Mouse (Mus musculus) bone marrow, adult 2 months (tissue): ENCODE data around the gene Dpp4. TPM values are rescaled to one million over a fixed set of nuclear protein-coding genes. Genes with fewer than 3 reads are reported as not detected.

Experiments used
- H3K27ac ChIP-seq: fragments of 200-500 bp; 2 replicates; pipeline ENCODE4 v1.5.1; 2012; ENCODE audit warnings: low read depth, mild to moderate bottlenecking, control low read depth, inconsistent platforms, low read length; ENCODE audit not compliant: control insufficient read depth, poor library complexity, insufficient read depth
- H3K4me1 ChIP-seq: fragments of 200-500 bp; 2 replicates; pipeline ENCODE4 v1.6.1; 2011; ENCODE audit warnings: low read length; ENCODE audit not compliant: control insufficient read depth, insufficient read depth
- H3K4me3 ChIP-seq: fragments of 200-500 bp; replicated peaks from 2 replicates; pipeline ENCODE3; 2011; ENCODE audit warnings: mild to moderate bottlenecking, low read depth, low read length, control low read depth; ENCODE audit not compliant: control insufficient read depth
- CTCF ChIP-seq: fragments of 200-500 bp; IDR thresholded peaks from 2 replicates; pipeline ENCODE4 v1.5.1; 2011; ENCODE audit warnings: low read length, control low read depth; ENCODE audit not compliant: control insufficient read depth, insufficient read depth
- POLR2A ChIP-seq: fragments of 200-500 bp; IDR thresholded peaks from 2 replicates; pipeline ENCODE4 v1.6.1; 2011; ENCODE audit warnings: low read depth, mild to moderate bottlenecking, control low read depth, low read length, borderline replicate concordance; ENCODE audit not compliant: control insufficient read depth
- WGBS: fragments of 180-500 bp; shearing (Covaris S2); methylation state at CpG from one replicate; pipeline ENCODE4 v1.1.7; 2018; 5-methylcytosine and 5-hydroxymethylcytosine counted together
- polyA plus RNA-seq: library from polyadenylated mRNA; stranded (reverse); fragments of >200 nt; gene quantifications from 2 replicates; pipeline ENCODE4 v1.2.4, GENCODE M21; 2011; ENCODE audit warnings: low replicate concordance; ENCODE audit not compliant: missing spikeins, insufficient read depth, insufficient read length

Gene Dpp4
- polyA plus RNA-seq, 1 experiment = 8.0 TPM

DNA sequence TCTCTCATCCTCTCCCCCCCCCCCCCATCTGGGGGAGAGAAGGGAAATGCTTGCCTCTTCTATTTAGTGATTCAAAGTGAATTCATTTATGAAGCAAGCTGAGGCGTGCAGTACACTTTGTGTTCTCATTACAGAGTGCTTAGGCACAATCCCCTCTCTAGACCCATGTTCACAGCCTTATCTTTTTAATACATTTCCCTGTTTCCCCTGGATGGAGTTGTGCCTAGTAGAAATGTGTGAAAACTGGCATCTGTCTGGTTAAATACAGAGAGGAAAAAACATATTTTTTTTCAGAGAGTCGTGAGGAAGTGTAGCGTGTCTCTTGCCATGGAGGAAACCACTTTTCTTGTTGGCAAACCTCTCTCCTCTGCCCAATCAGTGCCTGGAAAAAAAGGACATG is 50.5 kb downstream of the Dpp4 start:
- Histone ChIP-seq H3K4me3 (no peak overlapping the region), H3K27ac (no peak overlapping the region), H3K4me1 (no peaks in the 10 kb centered on the region)
- TF ChIP-seq CTCF = no peak
- no peak for TF ChIP-seq POLR2A
- WGBS = 56% methylated on average over 3 of the region's 3 CpGs

DNA sequence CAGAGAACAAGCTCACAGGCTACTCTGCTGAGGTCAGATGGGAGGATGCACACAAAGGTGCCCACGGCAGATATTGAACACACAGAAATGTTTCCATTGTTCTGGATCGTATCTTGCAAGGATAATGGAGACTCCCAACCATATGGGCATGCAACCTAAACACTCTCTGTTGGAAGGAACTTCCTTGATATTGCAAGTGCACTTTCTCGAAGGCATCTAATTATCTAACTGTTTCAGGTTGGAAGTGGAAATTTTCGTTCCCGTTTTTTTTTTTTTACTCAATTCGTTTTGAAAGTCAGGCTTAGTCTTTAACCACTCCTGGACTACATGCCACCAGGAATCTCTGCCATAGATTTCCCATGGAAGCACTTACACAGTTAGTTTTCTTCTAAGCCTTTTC is 51.2 kb downstream of the Dpp4 start:
- WGBS = 67% methylated on average over 6 of the region's 6 CpGs
- no peak overlapping the region for H3K27ac ChIP-seq
- no peak for TF ChIP-seq CTCF
- no peak for TF ChIP-seq POLR2A
- H3K4me3 ChIP-seq = no peak overlapping the region
- no peaks in the 10 kb centered on the region for H3K4me1 ChIP-seq

DNA sequence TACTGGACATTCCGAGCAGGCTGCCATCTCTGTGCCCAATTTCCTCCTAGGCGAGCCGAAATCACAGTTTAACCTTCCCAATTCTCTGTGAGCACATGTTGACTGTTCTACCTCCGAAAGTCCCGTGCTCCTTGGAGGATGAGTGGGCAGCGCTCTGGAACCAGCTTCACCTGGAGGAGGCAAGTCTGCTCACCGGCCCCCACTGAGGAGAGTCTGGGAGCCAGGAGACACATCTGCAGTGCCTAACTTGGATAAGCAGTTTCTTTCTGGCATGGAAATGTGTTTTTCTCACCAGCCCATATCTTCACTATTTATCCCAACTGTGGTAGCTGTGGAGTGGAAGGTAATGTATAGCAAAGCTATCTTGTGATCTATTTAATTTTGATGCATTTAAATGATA is 54.8 kb downstream of the Dpp4 start:
- Histone ChIP-seq H3K4me1 (no peaks in the 10 kb centered on the region), H3K27ac (no peak overlapping the region), H3K4me3 (no peak overlapping the region)
- no peak for TF ChIP-seq CTCF
- WGBS = 86% methylated on average over 7 of the region's 7 CpGs

DNA sequence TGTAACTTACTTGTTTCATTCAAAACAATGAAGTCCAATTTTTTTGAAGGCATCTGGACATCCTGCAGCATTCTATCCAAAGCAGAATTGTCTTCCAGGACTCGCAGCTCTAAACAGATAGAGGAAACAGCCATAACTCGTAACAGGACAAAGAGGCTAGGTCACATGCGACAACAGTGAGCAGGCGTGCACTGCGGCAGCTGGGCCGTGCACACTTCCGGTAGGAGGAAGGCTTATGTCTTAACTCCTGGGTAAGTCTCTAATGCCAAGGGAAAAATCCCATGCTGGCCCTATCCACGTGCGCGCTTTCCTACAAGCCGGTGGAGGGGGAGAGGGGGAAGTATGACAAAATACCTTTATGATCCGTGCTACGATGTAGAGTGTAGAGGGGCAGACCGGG is 55.4 kb downstream of the Dpp4 start:
- no peak for TF ChIP-seq POLR2A
- no peak for TF ChIP-seq CTCF
- Histone ChIP-seq H3K4me3 (no peak overlapping the region), H3K4me1 (no peaks in the 10 kb centered on the region), H3K27ac (no peak overlapping the region)
- WGBS = 78% methylated on average over 14 of the region's 14 CpGs

DNA sequence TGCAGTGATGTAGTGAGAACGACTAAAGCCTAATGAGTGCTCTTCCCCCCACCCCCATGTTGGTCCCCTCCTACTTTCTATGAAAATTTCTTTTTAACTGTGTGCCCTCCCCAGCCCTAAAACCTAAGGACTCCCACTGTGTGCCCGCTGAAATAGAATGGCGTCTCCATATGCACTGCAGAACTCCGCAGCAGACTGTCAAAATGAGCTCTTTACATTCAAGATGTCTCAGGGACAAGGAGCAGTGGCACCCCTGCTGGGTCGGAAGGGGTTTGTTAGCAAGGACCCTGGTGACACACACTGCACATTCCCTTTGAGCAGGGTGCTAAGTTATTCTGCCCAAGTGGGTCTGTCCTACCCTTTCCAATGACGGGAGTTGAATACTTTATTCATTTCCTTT is 56.3 kb downstream of the Dpp4 start:
- 80% methylated on average over 6 of the region's 6 CpGs for WGBS
- no peaks in the 10 kb centered on the region for H3K4me1 ChIP-seq
- TF ChIP-seq POLR2A = no peak
- no peak overlapping the region for H3K27ac ChIP-seq
- H3K4me3 ChIP-seq = no peak overlapping the region

DNA sequence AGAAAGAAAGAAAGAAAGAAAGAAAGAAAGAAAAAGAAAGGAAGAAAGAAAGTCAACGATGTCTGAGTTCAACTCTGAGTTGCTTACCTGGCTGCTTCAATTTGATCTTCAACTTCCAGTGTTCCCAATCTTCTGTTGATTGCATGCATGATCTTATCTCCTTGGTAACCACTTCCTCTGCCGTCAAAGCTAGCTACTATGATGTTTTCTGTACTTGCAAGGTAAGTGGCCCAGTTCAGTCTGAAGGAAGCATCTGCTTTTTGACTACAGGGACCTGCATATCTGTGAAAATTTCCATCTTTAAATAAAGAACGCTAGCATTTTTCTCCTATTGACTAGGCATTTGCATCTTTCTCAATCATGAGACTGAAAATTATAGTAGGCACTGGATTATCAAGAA is 60.0 kb downstream of the Dpp4 start:
- no peaks in the 10 kb centered on the region for H3K4me1 ChIP-seq
- TF ChIP-seq POLR2A = no peak
- no peak for TF ChIP-seq CTCF
- no peak overlapping the region for H3K4me3 ChIP-seq
- H3K27ac ChIP-seq = no peak overlapping the region
- WGBS = 56% methylated on average over 3 of the region's 3 CpGs

DNA sequence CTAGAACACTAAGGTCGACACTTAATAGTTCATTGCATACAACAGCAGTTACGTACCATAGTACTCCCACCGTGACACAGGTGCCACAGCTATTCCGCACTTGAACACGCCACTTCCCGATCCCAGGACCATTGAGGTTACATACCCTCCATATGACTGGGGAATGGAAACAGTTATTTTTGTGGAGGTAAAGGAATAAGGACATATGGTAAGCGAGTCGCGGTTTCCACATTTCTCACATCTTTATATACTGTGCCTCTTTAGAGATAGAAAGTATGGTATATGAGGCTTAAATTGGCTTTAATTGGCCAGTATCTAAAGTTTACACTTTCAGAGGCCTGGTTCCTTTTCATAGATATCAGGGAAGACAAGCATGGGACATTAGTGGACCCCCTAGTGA is 64.3 kb downstream of the Dpp4 start:
- H3K4me3 ChIP-seq = no peak overlapping the region
- WGBS = 90% methylated on average over 9 of the region's 9 CpGs
- H3K4me1 ChIP-seq = no peaks in the 10 kb centered on the region
- TF ChIP-seq POLR2A (no peak), CTCF (no peak)
- no peak overlapping the region for H3K27ac ChIP-seq

DNA sequence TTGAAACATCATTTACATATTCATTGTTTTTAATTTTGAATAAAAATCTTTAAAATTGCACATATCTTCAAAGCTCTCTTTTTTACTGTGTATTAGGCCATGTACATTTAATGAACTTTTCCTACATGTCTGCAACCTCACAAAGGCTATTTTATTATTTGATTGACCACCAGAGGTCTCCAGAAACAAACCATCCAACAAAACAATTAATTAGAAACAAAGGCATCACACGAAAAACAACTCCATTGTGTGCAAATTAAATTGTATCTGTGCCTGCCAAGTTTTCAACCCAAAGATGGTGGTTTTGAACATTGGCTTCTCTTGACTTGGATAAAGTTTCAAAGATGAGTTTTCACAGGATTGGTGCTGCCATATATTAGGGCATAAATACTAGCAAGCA is 65.3 kb downstream of the Dpp4 start:
- no peak overlapping the region for H3K27ac ChIP-seq
- TF ChIP-seq POLR2A (no peak), CTCF (no peak)
- WGBS = 22% methylated on average over 1 of the region's 1 CpGs
- H3K4me1 ChIP-seq = no peaks in the 10 kb centered on the region
- H3K4me3 ChIP-seq = no peak overlapping the region

DNA sequence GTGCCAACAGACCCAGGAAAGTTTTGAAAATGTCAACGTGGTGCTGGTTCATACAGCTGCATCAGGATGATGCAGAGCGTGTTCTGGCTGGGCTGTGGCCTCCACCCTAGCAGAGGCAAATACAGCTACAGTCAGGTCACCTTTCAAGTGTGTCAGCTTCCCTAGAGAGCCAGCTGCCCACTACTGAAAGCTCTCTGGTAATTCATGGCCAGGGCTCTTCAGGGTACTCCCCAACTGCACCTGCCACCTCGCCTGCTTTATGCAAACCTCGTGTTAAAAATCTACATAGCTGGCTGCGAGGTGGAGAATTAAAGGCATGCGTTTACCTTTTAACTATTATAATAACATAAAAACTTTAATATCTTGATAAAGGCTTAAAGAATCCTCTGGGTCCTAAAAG is 67.7 kb downstream of the Dpp4 start:
- Histone ChIP-seq H3K4me1 (no peaks in the 10 kb centered on the region), H3K27ac (no peak overlapping the region), H3K4me3 (no peak overlapping the region)
- TF ChIP-seq CTCF = no peak
- no peak for TF ChIP-seq POLR2A
- WGBS = 72% methylated on average over 6 of the region's 6 CpGs
